Mouse (Mus musculus) ES-CJ7 (cell line): ENCODE measurements around the gene Tiam1.

ENCODE experiments used
- DNase-seq: peaks from one replicate; pipeline ENCODE4 v3.0.0; 2011; ENCODE audit warnings: low read depth, low spot score

The Tiam1 gene

DNA sequence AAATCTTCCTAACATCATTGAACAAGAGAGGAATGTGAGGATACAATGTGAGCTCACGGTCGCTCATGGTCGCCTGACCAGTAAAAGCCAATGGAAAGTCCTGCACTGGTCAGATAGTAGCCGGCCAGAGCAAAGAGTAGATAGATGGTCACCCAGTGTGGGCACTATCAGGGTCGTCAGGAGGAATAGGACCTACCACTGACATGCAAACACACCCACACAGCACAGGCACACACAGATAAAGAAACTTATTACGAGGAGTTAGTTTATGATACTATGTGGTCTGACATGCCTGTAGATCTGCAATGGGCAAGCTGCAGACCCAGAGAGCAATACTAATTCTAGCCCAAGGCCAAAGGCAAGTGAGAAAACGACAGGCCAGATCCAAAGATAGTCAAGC is 92.5 kb downstream of the Tiam1 start:
- DNase-seq = no peak

DNA sequence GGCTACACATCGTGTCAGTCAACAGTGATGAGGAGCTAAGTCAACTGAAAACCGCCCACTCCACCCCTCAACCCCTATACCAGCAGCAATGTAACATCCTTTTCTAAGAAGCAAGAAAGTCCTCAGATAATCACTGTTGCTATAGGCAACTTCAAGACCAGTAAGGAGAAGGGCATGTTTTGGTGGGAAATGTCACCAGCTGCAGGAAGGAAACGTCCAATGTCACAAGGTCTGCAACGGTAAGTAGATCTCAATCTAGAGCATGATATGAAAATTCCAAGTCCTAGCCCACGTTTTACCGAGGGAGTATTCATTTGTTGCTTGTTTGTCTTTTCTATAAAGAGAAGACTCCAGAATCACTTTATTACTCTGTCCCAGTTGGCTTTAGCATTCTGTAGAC is 95.7 kb downstream of the Tiam1 start:
- no peak for DNase-seq

DNA sequence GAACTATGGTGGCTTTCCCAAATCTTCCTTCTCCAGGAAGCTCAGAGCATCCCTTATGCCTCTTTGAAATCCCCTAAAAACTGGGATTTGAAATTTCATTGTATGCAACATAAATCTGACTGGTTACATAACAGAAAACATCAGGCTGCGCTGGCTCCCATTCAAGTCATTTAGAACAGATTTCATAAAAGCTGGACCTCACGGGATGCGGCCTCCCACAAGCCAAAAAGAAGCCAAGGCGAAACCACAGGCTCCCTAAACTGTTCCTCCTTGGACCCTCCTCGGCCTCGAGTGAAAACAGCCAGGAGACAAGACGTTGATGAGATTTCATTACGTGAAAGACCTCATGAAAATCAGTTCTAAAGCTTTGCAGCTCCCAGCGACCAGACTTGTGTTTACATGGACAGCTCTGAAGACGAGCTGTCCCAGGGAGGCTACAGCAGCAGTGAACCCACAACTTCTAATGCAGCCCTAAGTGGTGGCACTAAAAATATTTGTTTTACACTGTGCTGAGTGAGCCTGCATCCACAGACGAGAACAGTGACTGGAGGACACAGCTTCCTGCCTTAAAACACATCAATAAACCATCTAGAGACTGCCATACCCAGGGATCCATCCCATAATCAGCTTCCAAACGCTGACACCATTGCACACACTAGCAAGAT is 96.9 kb downstream of the Tiam1 start:
- no peak for DNase-seq

DNA sequence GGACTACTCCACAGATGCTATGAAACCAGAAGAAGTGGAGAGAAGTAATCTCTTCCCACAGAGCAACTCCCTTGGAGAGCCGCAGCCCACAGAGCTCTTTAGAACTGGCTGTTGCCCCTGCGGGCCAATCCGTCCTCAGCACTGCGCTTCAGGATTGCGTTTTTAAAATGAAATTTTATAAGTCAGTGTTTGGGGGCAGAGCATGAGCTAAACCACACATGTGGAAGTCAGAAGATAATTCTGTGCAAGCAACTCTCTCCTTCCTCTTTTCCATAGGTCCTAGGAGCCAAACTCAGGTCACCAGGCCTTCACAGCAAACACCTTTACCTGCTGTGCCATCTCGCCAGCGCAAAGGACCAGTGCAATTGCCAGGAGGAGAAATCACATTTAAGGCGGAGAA is 98.0 kb downstream of the Tiam1 start:
- no peak for DNase-seq

DNA sequence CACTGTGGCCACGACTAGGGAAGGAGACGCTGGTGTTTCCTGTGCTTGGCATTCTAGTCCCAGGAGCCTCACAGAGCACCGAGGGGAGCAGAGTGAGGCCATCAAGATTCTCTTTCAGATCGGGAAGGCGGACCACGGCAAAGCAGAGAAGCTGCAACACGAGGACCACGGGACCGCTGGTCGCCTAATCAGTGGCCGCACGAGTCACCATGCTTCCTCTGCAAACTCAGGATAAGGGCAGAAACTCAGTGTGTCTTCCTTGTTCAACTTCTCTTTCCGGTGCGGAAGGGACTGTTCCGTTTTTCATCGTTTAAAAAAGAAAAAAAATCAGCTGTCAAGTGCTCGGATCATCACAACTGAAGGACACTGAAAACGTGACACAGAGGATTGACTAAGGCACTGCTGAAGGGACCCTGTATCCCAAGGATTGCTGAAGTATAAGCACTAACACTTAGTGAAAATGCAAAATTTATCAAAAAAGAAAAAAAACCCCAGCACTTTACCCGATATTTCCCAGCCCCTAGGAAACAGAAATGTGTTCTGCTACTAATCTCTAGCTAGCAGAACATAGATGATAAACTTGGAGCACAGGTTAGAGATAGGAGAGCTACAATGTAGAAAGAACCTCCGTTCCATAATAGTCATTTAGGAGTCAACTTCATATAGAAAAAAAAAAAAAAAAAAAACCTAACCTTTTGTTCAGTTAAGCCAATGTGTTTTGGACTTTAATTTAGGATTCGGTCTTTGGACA is 99.4 kb downstream of the Tiam1 start:
- DNase-seq = no peak

DNA sequence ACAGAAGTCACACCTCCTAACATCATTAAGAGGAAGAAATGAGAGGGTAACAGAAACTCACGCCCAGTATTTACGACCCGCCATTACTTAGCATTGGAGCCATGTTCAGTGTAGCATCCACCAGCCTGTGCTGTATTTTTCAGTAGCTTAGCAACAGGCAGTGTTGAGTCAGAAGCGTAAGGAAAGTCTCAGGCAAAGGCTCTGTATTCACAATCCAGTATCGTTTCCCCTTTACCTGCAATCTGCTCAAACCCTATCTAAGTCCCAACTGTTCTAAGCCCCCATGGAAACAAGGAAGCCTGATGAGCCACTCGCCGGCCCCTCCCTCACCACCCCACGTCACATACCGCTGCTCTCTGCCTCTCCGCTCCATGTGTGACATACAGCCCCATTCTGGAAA is 100.7 kb downstream of the Tiam1 start:
- DNase-seq = no peak

DNA sequence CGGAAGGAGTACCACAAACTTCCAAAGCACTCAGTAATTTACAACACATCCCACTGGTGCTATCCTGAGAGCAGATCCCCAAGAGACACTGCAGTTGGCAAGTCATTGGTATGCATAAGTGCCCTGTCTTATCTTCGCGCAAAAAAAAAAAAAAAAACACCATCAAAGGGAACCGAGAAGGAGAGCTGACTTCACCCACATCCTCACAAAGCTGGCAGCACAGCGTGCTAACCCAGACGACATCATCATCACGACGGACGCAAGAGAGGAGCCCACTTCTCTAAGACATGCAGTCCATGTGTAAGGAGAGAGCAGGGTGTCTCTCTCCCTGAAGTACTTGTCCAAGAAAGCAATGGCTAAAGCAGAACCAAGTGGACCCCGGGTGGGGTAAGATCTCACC is 101.2 kb downstream of the Tiam1 start:
- no peak for DNase-seq

DNA sequence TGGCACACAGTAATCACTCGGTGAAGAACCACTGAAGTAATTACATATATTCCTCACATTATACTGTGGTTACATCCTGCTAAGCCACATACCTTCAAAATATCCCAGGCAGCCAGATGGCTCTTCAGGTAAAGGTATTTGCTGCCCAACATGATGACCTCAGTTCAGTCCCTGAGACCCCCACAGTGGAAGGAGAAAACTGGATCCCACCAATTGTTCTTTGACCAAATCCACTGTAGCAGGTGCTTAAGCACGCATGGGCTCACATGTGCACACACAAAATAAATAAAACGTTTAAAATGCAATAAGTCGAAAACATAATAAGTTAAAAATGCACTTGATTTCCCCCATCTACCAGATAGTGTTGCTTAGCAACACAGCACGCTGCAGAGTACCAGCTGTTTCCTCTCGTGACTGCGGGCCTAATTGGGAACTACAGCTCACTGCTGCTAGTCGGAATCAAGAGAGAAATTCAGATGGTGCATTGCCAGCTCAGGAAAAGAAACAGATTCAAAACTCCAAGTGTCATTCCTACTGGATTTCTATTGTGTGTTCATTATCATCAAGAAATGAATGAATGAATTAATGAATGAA is 102.7 kb downstream of the Tiam1 start:
- no peak for DNase-seq

DNA sequence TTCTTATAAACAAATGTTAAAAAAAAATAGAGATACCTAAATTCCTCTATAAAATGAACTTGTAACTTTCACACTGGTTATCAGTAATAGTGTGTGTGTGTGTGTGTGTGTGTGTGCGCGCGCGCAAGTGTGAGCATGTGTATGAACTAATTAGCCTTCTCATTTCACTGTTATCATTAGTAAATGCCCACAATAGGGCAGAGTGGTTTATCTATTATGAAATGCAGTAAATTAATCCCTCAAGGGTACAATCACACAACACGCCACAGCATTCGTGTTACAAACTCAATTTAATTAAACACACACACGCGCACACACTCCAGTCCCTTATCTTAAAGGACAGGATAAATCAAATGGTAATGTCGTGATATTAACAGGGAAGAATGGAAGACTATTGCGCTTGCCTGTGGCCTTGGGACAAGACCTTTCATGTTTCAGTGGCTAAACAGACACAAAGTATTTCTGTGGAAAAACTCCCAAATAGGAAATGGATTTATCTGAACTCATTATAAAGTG is 107.9 kb downstream of the Tiam1 start:
- DNase-seq = no peak

DNA sequence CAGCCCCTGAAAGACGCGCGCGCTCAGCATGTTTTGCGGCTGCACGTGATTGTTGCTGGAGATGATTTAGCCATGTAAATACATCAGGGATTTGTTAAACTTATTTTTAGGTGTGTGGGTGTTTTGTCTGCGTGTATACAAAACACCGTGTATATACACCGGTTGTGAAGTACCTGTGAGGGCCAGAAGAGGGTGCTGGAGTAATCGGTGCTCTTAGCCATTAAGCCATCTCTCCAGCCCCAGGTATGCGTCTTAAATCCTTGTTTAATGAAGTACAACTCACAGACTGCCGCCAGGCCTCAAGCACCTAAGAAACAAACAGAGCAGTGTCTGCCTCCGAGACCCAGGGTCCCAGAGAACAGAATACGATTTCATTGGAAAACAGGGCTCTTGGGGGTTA is 113.2 kb downstream of the Tiam1 start:
- DNase-seq = peak; percentile 60

DNA sequence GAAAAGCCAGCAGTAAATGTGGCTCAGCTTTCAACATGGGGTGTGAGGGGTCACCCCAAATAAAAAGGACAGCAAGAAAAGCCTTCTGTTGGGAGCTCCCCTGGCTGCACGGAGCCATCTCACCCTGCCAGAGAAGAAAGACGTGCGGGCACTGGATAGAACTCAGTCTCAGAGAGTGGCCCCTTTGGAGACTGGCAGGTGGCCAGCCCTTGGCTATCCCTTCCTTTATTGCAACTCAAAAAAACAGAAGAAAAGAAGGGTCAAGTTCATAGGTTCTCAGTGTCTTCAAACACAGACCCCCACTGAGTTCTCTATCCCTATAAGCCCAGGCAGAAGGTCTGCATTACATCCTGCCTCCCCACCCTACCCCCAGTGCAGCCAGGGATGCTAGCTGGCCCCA is 115.7 kb downstream of the Tiam1 start:
- no peak for DNase-seq

DNA sequence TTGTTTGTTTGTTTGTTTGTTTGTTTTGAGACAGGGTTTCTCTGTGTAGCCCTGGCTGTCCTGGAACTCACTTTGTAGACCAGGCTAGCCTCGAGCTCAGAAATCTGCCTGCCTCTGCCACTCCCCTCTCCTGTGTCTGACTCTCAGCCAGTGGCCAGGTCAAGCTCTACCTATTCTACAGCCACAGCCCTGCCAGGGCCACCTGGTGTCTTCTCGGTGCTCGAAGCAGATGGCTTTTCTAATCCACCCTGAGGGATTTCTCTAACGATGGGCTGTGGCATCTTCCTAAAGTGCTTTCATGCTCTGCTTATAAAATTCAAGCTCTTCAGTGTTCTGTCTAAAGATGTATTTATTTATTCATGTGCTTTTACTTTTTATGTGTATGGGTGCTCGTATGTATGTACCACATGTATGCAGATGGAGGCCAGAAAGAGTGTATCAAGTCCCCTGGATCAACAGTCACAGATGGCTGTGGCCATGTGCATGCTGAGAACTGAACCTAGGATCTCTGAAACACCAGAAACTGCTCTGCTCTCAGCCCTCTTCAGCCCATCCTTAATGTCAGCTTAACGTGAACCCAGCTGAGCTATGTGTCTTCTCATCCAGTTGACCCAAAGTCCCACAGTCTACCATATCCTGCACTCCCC is 117.9 kb downstream of the Tiam1 start:
- no peak for DNase-seq

DNA sequence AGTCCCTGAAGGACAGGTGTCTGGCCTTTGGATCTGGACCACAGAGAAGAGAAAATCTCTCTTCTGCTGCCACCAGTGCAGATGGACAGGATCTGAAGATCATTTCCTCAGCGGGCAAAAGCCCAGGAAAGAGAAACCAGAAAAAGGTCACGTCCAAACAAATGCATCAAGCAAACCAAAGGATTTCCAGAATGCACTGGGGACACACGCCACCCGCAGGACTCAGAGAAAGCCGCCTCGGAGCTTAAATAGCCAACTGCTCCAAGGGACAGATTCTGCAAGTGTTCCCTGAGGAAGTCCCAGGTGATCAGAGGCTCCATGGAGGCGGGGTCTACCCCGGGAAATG is 119.9 kb downstream of the Tiam1 start:
- no peak for DNase-seq

DNA sequence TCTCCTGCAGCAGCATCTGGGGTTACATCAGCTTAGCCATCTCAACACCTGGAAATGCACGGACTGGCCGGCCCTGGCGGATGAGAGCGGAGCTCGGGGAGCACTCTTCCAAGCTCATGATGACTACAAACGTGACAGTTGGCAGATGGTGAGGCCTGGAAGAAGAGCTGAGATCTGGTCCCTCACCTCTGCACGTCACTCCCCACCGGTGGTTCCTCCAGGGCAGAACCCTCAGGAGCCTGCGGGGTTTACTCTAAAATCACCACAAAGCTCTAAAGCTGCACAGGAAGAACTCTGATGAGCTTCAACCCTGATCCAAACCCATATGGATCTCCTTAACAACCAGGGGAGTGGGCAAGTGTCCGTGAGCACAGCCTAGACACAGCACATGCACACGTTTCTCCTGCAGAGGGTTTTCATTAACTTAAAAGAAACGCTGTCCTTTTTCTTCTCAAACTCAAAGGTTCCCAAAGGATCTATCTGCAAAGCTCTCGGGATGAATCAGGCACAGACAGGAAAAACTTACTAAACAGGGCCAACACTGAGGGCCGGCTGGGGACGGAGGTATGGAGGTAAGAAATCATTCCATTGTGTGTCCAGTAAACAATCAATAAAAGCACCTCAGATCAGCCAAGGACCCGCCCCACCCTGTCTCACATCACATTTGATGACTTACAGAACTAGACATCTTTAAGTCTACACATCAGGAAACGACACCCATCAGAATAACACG is 120.5 kb downstream of the Tiam1 start:
- DNase-seq = no peak

DNA sequence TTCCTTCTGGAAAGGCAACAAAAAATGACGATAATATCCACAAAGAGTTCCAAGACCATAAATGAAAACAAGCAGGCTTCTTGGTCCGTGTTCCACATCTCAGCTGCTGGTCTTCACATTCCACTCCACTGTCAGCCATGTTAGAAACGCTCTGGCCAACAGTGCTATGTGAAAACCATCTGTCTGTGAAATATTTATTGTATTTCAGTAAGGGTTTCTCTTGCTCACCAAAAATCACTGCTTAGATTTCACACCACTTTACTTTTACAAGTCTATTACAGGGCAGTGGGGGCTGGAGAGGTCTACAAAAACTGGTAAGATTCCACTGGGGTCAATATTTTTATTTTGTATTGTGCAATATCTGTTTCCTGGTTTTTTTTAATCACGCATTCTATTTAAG is 127.5 kb downstream of the Tiam1 start:
- no peak for DNase-seq

DNA sequence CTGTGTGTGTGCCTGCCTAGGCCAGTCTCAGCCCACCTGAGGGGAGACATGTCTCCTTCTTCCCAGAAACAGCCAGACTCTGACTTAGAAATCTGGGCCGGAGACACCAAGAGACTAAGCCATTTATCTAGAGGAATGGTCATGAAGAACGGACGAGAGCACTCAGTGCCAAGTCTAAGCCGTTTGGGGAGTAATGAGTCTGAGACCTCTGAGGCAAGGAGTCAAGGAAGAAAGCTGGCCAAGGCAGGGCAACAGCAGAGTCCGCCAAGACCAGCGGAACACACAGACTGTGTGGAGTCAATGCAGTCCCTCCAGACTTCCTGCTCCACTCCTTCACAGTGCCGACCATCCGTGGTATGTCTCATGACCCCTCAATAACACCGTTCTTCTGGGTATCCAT is 129.0 kb downstream of the Tiam1 start:
- no peak for DNase-seq

DNA sequence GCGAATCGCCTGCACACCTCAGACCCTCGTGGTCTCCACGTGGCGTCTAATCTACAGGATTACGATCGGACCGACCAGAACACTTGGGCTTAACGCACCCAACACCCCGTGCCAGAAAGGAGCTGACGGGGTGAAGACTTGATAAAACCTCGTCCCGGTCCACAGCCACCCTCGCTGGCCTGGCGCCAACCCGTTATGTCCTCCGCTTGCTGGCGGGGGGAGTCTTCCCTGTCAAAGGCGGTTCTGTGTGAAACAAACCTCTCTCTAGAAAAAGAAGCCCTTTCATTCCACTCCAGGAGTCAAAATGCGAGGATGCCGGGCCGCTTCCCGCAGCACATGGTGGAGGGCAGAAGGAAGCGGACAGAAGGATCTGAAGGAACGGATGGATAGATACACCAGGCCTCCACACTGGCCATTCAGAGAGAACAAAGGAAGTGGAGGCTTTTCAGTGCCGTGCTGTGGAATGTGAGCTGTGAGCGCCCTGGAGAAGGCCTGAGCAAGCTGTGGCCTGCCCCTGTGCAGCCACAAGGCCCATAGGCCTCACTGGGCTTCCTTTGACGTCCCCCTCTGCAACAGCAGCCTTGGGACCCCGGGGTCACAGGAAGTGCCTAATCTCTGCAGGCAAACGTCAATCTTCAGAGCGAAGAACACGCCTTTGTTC is 131.9 kb downstream of the Tiam1 start:
- DNase-seq = no peak

DNA sequence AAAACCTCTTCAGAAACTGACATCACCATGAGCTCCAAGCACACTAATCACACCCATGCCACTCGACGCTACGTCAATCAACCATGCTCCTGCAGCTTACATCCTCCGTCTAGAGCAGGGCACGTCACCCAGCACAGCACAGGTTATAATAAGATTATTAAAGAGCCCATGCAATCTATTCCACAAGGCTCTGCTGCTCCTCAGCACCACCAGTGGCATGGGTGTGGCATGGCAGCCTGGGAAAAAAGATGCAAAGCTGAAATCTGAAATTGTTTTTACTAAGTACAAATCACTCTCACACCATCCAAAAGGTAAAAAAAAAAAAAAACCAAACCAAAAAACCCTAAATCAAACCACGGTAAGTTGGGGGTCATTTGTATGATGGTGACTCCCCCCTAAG is 135.1 kb downstream of the Tiam1 start:
- DNase-seq = no peak

DNA sequence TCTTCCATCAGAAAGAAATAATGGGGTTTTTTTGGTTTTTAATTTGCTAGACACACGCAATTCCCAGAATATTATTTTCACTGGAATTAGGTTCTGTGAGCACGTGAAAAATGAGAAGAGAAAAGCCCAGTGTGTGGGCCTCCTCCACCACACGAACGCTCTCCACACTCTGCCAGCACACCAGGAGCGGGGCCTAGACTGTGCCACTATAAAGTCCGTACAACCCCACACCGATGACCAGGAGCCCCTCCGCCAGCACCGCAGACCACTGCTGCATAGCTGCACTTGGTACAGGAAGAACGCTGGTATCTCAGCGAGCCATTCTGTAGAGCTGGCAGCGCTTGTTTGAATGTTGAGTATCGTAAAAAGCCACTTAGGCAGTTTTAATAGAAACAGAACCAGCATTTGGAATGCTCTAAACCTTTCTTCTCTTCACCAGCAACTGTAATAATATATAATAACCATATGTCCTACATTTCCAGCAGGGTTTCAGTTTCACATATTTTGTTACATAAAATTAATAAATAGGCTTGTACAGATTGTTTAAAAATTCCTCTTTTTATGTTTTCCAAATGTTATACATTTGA is 136.1 kb downstream of the Tiam1 start:
- no peak for DNase-seq

DNA sequence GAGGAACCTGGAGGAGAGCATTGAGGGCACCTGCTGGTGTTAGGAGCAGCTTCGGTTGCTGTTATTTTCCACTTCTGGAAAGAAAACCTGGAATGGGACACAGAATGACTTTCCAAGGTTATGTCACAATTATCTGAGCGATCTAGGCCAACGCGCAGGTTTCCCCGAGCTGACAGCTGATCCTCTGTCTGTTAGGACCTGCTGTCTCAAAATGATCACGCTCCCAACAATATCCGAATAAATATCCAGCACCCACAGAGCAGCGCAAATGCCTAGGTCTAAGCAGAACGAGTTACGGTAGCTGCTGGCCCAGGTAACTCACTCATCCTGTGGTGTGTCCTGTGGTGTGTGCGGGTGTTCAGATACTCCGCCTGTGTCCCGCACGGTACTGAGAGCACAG is 140.0 kb downstream of the Tiam1 start:
- no peak for DNase-seq

DNA sequence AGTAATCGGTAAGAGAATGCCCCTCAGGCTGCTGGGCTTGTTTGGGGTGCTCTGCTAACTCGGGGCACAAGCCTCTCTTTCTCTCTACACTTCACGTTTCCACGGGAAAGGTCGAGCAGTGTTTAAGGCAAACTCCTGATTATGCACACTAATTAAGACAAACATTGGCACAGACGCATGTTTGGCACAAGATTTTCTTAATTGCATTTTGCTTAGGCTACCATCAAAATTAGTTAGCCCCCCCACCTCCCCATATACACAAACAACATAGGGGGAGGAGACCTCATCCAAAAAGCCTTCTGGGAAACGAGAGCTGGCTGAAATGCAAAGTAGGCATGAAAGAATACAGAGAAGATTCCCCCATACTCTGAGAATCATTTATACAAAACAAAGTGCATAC is 148.4 kb downstream of the Tiam1 start:
- no peak for DNase-seq
